Mouse (Mus musculus) thymus, postnatal 0 days (tissue): ENCODE data around the gene Sprr1b. TPM values are rescaled to one million over a fixed set of nuclear protein-coding genes. Genes with fewer than 3 reads are reported as not detected.
"Not testable (repeated sequence)": the region's sequence is repeated elsewhere in the genome, so short reads cannot be mapped to it uniquely, and the experiment has no call there.

Experiments used
- DNase-seq: peaks from one replicate; pipeline ENCODE4 v3.0.0-alpha.2; 2015; ENCODE audit warnings: low spot score
- polyA plus RNA-seq: library from polyadenylated mRNA; unstranded; fragments of >200 nt; fragmentation: Nextera tagmentation; extraction: Ambion mirVana; gene quantifications from 2 replicates; pipeline ENCODE4 v1.2.1, GENCODE M21; 2015

The Sprr1b gene
- polyA plus RNA-seq: 0.68 and 1.1 TPM in 2 replicates

- no peak for DNase-seq
These were observed at the start of gene Sprr1b for GRCm38 (mm10) chr3:92438689-92439088. Gene Sprr1b, minus strand, starts transcription at chr3:92438789.

- DNase-seq: no peak
These were observed 47.7 kb upstream of the Sprr1b start for GRCm38 (mm10) chr3:92486307-92486706.

- DNase-seq: no peak
These were observed 47.3 kb upstream of the Sprr1b start, which contains the start of gene Sprr1a for GRCm38 (mm10) chr3:92485863-92486262. Gene Sprr1a, minus strand, starts transcription at chr3:92485895.

DNA sequence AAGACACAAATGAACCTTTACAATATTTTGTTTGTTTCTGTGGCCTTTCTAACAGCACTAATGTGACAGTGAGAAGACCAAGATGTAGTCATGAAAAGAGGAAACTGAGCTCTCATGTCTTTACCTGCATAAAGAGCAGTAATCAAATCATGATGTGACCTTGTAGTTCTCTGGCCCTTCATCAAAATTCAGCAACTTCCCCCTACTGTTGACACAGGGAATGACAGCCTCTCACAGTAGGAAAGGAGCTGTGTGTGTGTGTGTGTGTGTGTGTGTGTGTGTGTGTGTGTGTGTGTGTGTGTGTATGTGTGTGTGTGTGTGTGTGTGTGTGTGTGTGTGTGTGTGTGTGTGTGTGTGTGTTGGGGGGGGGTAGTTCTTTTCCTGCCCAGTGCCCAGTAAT lies 42.7 kb upstream of the Sprr1b start:
- DNase-seq: not testable (repeated sequence)

DNA sequence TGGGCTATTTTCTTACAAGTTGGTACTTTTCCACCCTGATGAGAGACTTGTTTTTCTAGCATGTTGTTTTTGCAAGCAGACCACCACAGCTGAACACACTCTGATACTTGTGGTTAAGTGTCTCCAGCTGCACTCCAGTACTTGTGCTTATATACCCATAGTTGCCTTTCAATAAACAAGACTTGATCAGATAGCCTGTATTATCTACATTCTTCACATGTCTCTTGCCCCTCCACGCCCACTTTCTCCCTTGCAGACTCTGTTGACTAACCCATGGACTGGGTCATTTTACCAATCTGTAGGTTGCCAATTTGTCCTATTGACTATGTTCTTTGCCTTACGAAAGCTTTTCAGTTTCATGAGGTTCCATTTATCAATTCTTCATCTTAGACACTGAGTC lies 31.5 kb upstream of the Sprr1b start:
- no peak for DNase-seq

DNA sequence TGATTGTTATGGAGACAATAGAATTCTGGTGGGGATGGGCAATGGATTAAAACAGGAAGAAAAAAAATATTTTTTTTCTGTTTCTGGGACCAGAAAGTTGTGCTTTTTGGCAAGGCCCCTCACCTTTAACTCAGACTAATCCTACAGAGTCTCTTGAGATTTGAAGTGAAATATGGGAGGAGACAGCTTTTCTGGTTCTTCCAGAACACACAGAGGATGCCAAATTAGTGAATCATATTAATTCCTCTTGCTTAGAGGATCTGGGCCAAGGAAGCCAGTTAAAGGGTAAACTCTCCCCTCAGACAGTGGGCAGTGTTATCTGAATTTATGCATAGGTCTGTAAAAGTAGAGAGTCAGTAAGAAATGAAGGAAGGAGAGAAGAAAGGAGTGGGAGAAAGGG lies 28.8 kb upstream of the Sprr1b start:
- DNase-seq: no peak

GRCm38 (mm10) chr3:92466576-92466975 lies 28.0 kb upstream of the Sprr1b start:
- no peak for DNase-seq

GRCm38 (mm10) chr3:92458620-92459019 lies 20.0 kb upstream of the Sprr1b start, which contains the start of gene Sprr3:
Gene Sprr3, minus strand, starts transcription at chr3:92458720.
- no peak for DNase-seq

DNA sequence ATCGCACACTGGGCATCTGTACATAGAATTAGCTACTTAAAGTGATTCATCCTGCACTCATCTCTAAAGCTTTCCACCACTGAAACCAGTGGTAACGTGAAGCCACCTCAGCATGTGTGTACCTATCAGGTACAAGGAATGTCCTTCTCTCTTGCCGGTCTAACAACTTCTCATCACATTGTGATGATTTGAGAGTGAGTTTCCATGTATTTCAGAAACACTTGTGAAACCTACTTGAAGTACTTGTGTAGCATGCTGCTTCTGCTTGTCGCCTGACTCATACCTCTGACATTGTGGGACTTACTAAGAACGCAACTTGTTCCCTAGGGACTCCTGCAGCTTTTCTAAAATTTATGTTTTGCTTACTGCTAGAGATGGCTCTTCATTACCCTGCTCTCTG lies 16.6 kb upstream of the Sprr1b start:
- DNase-seq: no peak

GRCm38 (mm10) chr3:92440177-92440576 lies 1.6 kb upstream of the Sprr1b start:
- no peak for DNase-seq

DNA sequence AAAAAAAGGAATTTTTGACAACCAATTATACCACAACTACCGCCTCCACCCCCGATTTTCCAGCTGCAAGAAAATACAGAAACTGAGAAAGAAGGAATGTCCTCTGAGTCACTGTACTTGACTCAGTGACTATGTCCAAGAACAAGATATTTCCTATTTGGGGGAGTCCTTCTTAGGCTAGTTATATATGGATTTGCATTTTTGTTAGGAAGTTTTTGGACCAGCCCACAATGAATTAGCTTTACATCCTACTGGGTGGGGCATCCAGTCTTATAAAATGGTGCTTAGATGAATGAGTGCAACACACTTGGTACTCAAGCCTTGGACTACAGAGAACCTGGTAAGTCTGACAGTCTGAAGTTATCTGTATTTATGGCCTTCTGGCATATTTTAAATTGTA lies 6.3 kb downstream of the Sprr1b start, which contains the start of gene Sprr2k:
Gene Sprr2k (plus strand): TSS at position 301 of the 400 bp plus-strand sequence.
- no peak for DNase-seq

DNA sequence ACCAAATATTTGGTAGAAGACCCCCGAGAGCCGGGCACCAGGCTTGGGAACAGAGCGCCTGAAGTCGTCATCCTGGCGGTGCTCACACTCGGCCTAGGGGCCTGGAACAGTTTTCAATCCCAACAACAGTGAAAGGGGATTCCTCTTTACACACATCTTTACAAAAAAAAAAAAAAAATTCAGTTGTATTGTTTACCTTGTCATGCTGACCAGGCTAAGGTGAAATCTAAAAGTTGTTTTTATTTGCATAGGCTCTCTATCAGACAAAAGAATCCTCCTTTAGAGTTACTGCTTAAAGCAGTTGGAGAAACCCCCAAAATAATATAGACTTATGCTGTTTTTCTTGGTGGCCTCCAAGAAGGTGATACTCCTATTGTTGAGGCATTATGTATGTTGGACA lies 9.3 kb downstream of the Sprr1b start, which contains the start of gene Gm9774:
Gene Gm9774 (minus strand): TSS at position 101 of the 400 bp plus-strand sequence.
- DNase-seq: no peak

GRCm38 (mm10) chr3:92417782-92418181 lies 20.8 kb downstream of the Sprr1b start, which contains the start of gene Sprr2j-ps:
Gene Sprr2j-ps, plus strand, starts transcription at chr3:92418082.
- no peak for DNase-seq

GRCm38 (mm10) chr3:92407691-92408090 lies 30.9 kb downstream of the Sprr1b start, which contains the start of gene Sprr2i:
Gene Sprr2i, plus strand, starts transcription at chr3:92407991.
- no peak for DNase-seq

DNA sequence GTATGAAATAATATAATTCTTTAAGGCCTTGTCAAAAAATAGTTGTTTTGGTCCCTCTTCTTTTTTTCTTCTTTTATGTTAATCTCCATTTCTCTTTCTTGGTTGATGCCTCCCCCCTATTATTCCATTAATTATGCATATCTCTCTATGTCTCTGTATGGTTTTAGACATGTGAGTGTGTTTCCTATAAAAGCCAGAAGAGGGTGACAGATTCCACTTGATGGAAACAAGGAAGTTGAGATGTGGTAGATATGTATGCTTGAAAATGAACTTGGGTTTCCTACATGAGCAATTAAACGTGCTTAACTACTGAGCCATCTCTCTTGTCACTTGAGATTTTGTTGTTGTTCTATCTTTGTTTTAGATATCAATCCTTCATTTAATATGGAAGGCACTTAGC lies 44.3 kb downstream of the Sprr1b start:
- DNase-seq: no peak

Other genes starting within 250 kb of the Sprr1b start
- 2.0 and 2.5 TPM in 2 replicates for gene Sprr2a1, start 223.0 kb downstream of the Sprr1b start, polyA plus RNA-seq
- 246 and 255 TPM in 2 replicates for gene Sprr2a2, start 222.9 kb downstream of the Sprr1b start, polyA plus RNA-seq
- 17.8 and 22.9 TPM in 2 replicates for gene Sprr2a3, start 153.4 kb downstream of the Sprr1b start, polyA plus RNA-seq
- 0.51 and 0.96 TPM in 2 replicates for gene Sprr2b, start 122.2 kb downstream of the Sprr1b start, polyA plus RNA-seq
- 1.1 and 1.4 TPM in 2 replicates for gene Sprr2d, start 99.6 kb downstream of the Sprr1b start, polyA plus RNA-seq
- gene Sprr2e, start 86.6 kb downstream of the Sprr1b start, polyA plus RNA-seq: 0.22 and 0.38 TPM in 2 replicates
- gene Sprr2f, start 73.6 kb downstream of the Sprr1b start, polyA plus RNA-seq: 1.3 and 1.5 TPM in 2 replicates
- gene Sprr2h, start 53.1 kb downstream of the Sprr1b start, polyA plus RNA-seq: 0.39 TPM in 1 of 2 replicates, not detected in the other
- gene Sprr2i, start 30.8 kb downstream of the Sprr1b start, polyA plus RNA-seq: 1.7 and 2.3 TPM in 2 replicates
- gene Sprr2j-ps, start 20.7 kb downstream of the Sprr1b start, polyA plus RNA-seq: 0.19 and 0.29 TPM in 2 replicates
- 9.3 and 9.4 TPM in 2 replicates for gene Gm9774, start 9.4 kb downstream of the Sprr1b start, polyA plus RNA-seq
- gene Sprr2k, start 6.2 kb downstream of the Sprr1b start, polyA plus RNA-seq: 0.46 and 0.49 TPM in 2 replicates
- 1.4 TPM in 1 of 2 replicates, not detected in the other for gene Sprr3, start 19.9 kb upstream of the Sprr1b start, polyA plus RNA-seq
- gene Sprr1a, start 47.1 kb upstream of the Sprr1b start, polyA plus RNA-seq: 14.9 and 17.7 TPM in 2 replicates
- gene Sprr4, start 61.7 kb upstream of the Sprr1b start, polyA plus RNA-seq: 1.1 TPM in 1 of 2 replicates, not detected in the other
- 0.46 TPM in 1 of 2 replicates, not detected in the other for gene 2310046K23Rik, start 95.7 kb upstream of the Sprr1b start, polyA plus RNA-seq
- gene Ivl, start 134.9 kb upstream of the Sprr1b start, polyA plus RNA-seq: 0.14 and 0.25 TPM in 2 replicates
- 0.16 TPM in 1 of 2 replicates, not detected in the other for gene Smcp, start 150.2 kb upstream of the Sprr1b start, polyA plus RNA-seq
- gene 2210017I01Rik, start 168.7 kb upstream of the Sprr1b start, polyA plus RNA-seq: not detected in 2 replicates
- gene Lce6a, start 182.9 kb upstream of the Sprr1b start, polyA plus RNA-seq: not detected in 2 replicates
- 0.34 TPM in 1 of 2 replicates, not detected in the other for gene Lce1a1, start 209.5 kb upstream of the Sprr1b start, polyA plus RNA-seq
- gene Lce1b, start 218.1 kb upstream of the Sprr1b start, polyA plus RNA-seq: not detected in 2 replicates
- gene Lce1a2, start 231.5 kb upstream of the Sprr1b start, polyA plus RNA-seq: 0.20 and 0.49 TPM in 2 replicates
- gene Lce1c, start 240.5 kb upstream of the Sprr1b start, polyA plus RNA-seq: not detected in 2 replicates
- gene Lce1d, start 248.4 kb upstream of the Sprr1b start, polyA plus RNA-seq: not detected in 2 replicates